Mouse (Mus musculus) heart, adult 2 months (tissue): ENCODE measurements around the gene Sarm1.

ENCODE experiments used
- CTCF ChIP-seq: fragments of 200-600 bp; IDR thresholded peaks from 2 replicates; pipeline ENCODE4 v1.8.1; 2022; ENCODE audit warnings: antibody characterized with exemption, mild to moderate bottlenecking, moderate library complexity
- POLR2A ChIP-seq: fragments of 200-500 bp; IDR thresholded peaks from 2 replicates; pipeline ENCODE4 v1.6.1; 2011; ENCODE audit warnings: mild to moderate bottlenecking, low read depth, low read length, control low read depth; ENCODE audit not compliant: insufficient read depth

GRCm38 (mm10) chr11:78531046-78531445 is 33.5 kb upstream of the Sarm1 start:
- TF ChIP-seq POLR2A (no peak), CTCF (no peak)
